Mouse (Mus musculus) thymus, adult 2 months (tissue): ENCODE results near the gene Snap25.

ENCODE experiments used
- CTCF ChIP-seq: fragments of 200-500 bp; IDR thresholded peaks from 2 replicates; pipeline ENCODE4 v1.5.1; 2012; ENCODE audit warnings: mild to moderate bottlenecking, control low read depth, low read length, moderate library complexity, borderline replicate concordance; ENCODE audit not compliant: control insufficient read depth, poor library complexity, insufficient read depth; ENCODE audit errors: extremely low read depth
- POLR2A ChIP-seq: fragments of 200-500 bp; IDR thresholded peaks from 2 replicates; pipeline ENCODE4 v1.6.1; 2012; ENCODE audit warnings: mild to moderate bottlenecking, low read length, control low read depth, moderate library complexity; ENCODE audit not compliant: control insufficient read depth, poor library complexity, insufficient read depth; ENCODE audit errors: extremely low read depth

GRCm38 (mm10) chr2:136676918-136677445 lies 36.3 kb upstream of the Snap25 start:
- TF ChIP-seq POLR2A: no peak
- no peak for TF ChIP-seq CTCF
